Mouse (Mus musculus): ENCODE data around the gene Nelfcd.

- TF ChIP-seq CTCF (IDR thresholded peaks at IDR 0.05; ENCODE audit: low read depth, low read length) (no peak), TAL1 (conservative IDR thresholded peaks at IDR 0.05; ENCODE audit: low read depth, low read length) (no peak), GATA1 (IDR thresholded peaks at IDR 0.05; ENCODE audit: borderline replicate concordance, low read length) (no peak)
Observed at GRCm38 (mm10) chr2:174415001-174415730, 438 bp upstream of the Nelfcd start.
